Mouse (Mus musculus): ENCODE results near the gene Epb41l2.

Gene Epb41l2

GRCm38 (mm10) chr10:25541097-25541496 is 181.5 kb downstream of the Epb41l2 start:
- DNase-seq (ENCODE audit: extremely low spot score, low read depth, low spot score), result no peak

GRCm38 (mm10) chr10:25552936-25553335 is 193.3 kb downstream of the Epb41l2 start:
- no peak for DNase-seq (ENCODE audit: extremely low spot score, low read depth, low spot score)

DNA sequence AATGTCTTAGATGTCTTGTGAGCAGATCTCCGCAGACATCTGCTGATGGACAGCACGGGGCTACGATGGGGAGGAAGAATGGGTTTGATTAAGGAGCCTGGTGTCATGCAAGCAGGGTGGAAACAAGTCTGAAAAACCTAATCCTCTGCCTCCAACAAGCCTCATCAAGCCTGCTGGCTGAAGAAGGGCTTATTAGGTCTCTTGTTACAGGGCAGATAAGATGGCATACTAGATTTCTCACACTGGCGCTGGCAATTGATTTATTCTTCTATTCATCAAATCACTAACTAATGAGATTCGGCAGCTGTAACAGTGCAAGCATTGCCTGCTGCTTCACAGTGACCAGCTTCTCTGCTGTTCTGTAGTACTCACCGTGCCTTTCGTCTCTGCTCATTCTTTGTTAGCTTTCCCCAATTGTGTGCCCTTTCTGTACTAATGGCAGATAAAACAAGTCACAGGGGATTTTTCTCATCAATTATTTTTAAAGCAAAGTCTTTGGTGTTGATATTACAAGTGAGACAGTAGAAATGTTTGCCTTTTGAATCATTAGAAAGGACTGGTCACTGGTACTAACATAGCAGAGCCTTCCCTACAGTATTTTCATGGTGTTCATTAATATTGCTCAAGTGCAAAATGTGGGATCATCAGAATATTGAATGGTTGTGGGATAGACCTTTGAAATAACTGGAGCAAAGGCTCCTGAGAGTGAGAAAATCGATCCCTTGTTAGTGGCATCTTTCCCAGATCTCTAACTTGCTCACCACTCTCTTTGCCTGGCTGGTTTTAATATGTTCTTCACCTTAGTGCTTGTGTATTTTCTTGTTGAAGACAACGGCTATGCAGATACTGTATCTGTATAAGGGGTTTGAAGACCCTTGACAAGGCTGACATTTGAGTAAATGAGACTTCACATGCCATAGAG is 212.0 kb downstream of the Epb41l2 start:
- DNase-seq (ENCODE audit: extremely low spot score, low read depth, low spot score), result no peak

Measured in hindlimb bud, embryonic 11.5 days (tissue).